Mouse (Mus musculus) midbrain, embryonic 10.5 days (tissue): ENCODE data around the gene Mymk. TPM values are rescaled to one million over a fixed set of nuclear protein-coding genes. Genes with fewer than 3 reads are reported as not detected.

Source experiments
- DNase-seq: peaks from one replicate; pipeline ENCODE4 v3.0.0-alpha.2; 2017; ENCODE audit warnings: low spot score
- H3K27ac ChIP-seq: fragments of 300-500 bp; sonication (generic); replicated peaks from 2 replicates; pipeline ENCODE4 v1.5.1; 2016; ENCODE audit warnings: mild to moderate bottlenecking
- H3K27me3 ChIP-seq: fragments of 300-500 bp; sonication (generic); 2 replicates; pipeline ENCODE4 v1.6.1; 2016; ENCODE audit warnings: low read depth, mild to moderate bottlenecking; ENCODE audit not compliant: poor library complexity, severe bottlenecking
- H3K36me3 ChIP-seq: fragments of 300-500 bp; sonication (generic); 2 replicates; pipeline ENCODE4 v1.6.1; 2016; ENCODE audit warnings: mild to moderate bottlenecking, moderate library complexity
- H3K4me1 ChIP-seq: fragments of 300-500 bp; sonication (generic); 2 replicates; pipeline ENCODE4 v1.6.1; 2016
- H3K4me3 ChIP-seq: fragments of 300-500 bp; sonication (generic); 2 replicates; pipeline ENCODE4 v1.5.1; 2016; ENCODE audit warnings: mild to moderate bottlenecking, moderate library complexity
- H3K9me3 ChIP-seq: fragments of 300-500 bp; sonication (generic); replicated peaks from 2 replicates; pipeline ENCODE4 v1.6.1; 2016; ENCODE audit warnings: mild to moderate bottlenecking
- WGBS: fragments of 180-500 bp; shearing (Covaris S2); methylation state at CpG from one replicate; pipeline ENCODE4 v1.1.7; 2016; 5-methylcytosine and 5-hydroxymethylcytosine counted together
- polyA plus RNA-seq: library from polyadenylated mRNA; unstranded; fragments of >200 nt; fragmentation: Nextera tagmentation; extraction: Ambion mirVana; gene quantifications from 2 replicates; pipeline ENCODE4 v1.2.1, GENCODE M21; 2016

Mymk gene
- polyA plus RNA-seq, 1 experiment from 2014 or later = not detected

DNA sequence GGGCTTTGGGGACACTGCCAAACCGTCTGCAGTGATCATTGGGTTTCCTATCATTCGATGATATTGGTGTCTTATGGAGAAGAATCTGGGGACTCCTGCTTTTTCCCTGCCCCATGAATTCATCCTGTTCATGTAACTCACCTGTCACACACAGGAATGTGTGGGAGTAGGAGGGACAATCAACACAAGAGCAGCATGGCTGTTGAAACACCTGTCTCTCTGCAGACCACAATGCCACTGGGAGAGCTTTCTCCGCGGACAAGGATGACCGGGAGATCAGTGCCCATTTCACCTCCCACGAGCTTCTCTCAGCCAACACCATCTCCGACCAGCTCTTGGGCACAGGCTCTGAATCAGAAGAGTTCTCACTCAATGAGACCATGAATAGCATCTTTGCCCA lies 23.2 kb upstream of the Mymk start:
- WGBS = 90% methylated on average over 7 of the region's 7 CpGs
- no peaks in the 10 kb centered on the region for H3K36me3 ChIP-seq
- no peaks in the 10 kb centered on the region for H3K27me3 ChIP-seq
- no peaks in the 10 kb centered on the region for H3K9me3 ChIP-seq
- peaks cover 14% of the 10 kb centered on the region for H3K4me1 ChIP-seq
- no peak overlapping the region for H3K27ac ChIP-seq
- DNase-seq = no peak
- H3K4me3 ChIP-seq = no peak overlapping the region

GRCm38 (mm10) chr2:27089238-27089637 lies 17.3 kb upstream of the Mymk start:
- no peak for DNase-seq
- Histone ChIP-seq H3K4me3 (no peak overlapping the region), H3K4me1 (no peaks in the 10 kb centered on the region), H3K9me3 (no peaks in the 10 kb centered on the region), H3K27me3 (no peaks in the 10 kb centered on the region), H3K36me3 (no peaks in the 10 kb centered on the region), H3K27ac (no peak overlapping the region)
- WGBS = 79% methylated on average over 1 of the region's 1 CpGs

DNA sequence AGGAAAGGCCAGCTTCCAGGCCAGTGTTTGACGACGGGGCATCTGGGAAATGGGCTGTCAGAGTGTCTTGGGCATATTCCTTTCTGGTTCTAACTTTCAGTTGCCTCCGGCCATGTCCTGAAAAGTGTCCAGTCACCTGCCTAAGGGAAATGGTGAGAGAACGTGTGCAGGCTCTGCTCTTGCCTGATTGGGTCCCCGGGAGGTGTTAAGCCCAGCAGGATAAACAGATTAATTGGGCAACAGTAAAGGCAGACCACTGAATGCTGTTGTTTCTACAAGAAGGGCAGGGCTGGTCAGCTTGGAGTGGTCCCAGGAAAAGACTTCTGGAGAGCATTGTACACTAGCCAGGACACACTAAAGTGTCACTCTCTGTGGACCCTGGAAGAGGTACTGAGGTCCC lies 16.7 kb upstream of the Mymk start:
- DNase-seq = no peak
- Histone ChIP-seq H3K36me3 (no peaks in the 10 kb centered on the region), H3K27ac (no peak overlapping the region), H3K4me1 (peaks cover 4% of the 10 kb centered on the region; the same call in 1 of the 2 replicates), H3K4me3 (no peak overlapping the region), H3K9me3 (no peaks in the 10 kb centered on the region), H3K27me3 (no peaks in the 10 kb centered on the region)
- 73% methylated on average over 5 of the region's 5 CpGs for WGBS

GRCm38 (mm10) chr2:27088071-27088644 lies 16.2 kb upstream of the Mymk start:
- DNase-seq = no peak
- Histone ChIP-seq H3K4me3 (no peak overlapping the region), H3K27ac (no peak overlapping the region), H3K4me1 (peaks cover 4% of the 10 kb centered on the region; the same call in 1 of the 2 replicates), H3K36me3 (no peaks in the 10 kb centered on the region), H3K9me3 (no peaks in the 10 kb centered on the region), H3K27me3 (no peaks in the 10 kb centered on the region)
- 86% methylated on average over 18 of the region's 18 CpGs for WGBS

- H3K36me3 ChIP-seq = no peaks in the 10 kb centered on the region
- H3K9me3 ChIP-seq = no peaks in the 10 kb centered on the region
- H3K27ac ChIP-seq = no peak overlapping the region
- peaks cover 4% of the 10 kb centered on the region; the same call in 1 of the 2 replicates for H3K4me1 ChIP-seq
- DNase-seq = no peak
- no peak overlapping the region for H3K4me3 ChIP-seq
- no peaks in the 10 kb centered on the region for H3K27me3 ChIP-seq
- WGBS = 96% methylated on average over 5 of the region's 5 CpGs
Observed at GRCm38 (mm10) chr2:27087581-27087980, 15.6 kb upstream of the Mymk start.

GRCm38 (mm10) chr2:27086483-27087010 lies 14.6 kb upstream of the Mymk start:
- H3K27me3 ChIP-seq = no peaks in the 10 kb centered on the region
- peaks cover 4% of the 10 kb centered on the region; the same call in 1 of the 2 replicates for H3K4me1 ChIP-seq
- H3K9me3 ChIP-seq = no peaks in the 10 kb centered on the region
- no peaks in the 10 kb centered on the region for H3K36me3 ChIP-seq
- no peak overlapping the region for H3K27ac ChIP-seq
- 81% methylated on average over 4 of the region's 4 CpGs for WGBS
- DNase-seq = no peak
- H3K4me3 ChIP-seq = no peak overlapping the region

DNA sequence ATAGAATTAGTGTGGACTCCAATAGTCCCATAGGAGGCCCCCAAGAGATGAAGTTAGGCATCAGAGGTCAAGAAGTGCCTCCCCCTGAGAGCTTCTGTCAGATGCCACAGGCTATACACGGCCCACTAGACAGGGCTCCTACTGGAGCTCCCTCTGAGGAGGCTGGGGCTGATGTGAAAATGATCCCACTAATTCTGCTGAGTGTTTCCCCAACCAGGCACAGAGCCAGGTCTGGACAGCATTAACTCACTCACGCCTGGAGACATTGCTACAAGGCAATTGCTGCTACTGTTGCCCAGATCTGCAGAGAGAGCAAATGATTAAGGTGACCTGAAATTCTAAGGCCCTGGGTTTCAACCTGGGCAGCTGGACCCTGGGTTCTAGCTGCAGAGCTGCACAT lies 13.8 kb upstream of the Mymk start:
- no peak for DNase-seq
- H3K27me3 ChIP-seq = no peaks in the 10 kb centered on the region
- H3K27ac ChIP-seq = no peak overlapping the region
- no peak overlapping the region for H3K4me3 ChIP-seq
- WGBS = 52% methylated on average over 2 of the region's 2 CpGs
- no peaks in the 10 kb centered on the region for H3K36me3 ChIP-seq
- peaks cover 4% of the 10 kb centered on the region; the same call in 1 of the 2 replicates for H3K4me1 ChIP-seq
- H3K9me3 ChIP-seq = no peaks in the 10 kb centered on the region

- Histone ChIP-seq H3K9me3 (no peaks in the 10 kb centered on the region), H3K4me1 (peaks cover 7% of the 10 kb centered on the region), H3K36me3 (no peaks in the 10 kb centered on the region), H3K4me3 (no peak overlapping the region), H3K27ac (no peak overlapping the region), H3K27me3 (peaks cover 3% of the 10 kb centered on the region; the same call in 1 of the 2 replicates)
- WGBS = 59% methylated on average over 8 of the region's 8 CpGs
- DNase-seq = no peak
Observed at GRCm38 (mm10) chr2:27084963-27085362, 13.0 kb upstream of the Mymk start.

GRCm38 (mm10) chr2:27083761-27084475 lies 11.9 kb upstream of the Mymk start:
- H3K9me3 ChIP-seq = no peaks in the 10 kb centered on the region
- peaks cover 17% of the 10 kb centered on the region for H3K4me1 ChIP-seq
- H3K36me3 ChIP-seq = no peaks in the 10 kb centered on the region
- no peak overlapping the region for H3K4me3 ChIP-seq
- DNase-seq = no peak
- WGBS = 80% methylated on average over 12 of the region's 12 CpGs
- peaks cover 13% of the 10 kb centered on the region; the same call in 1 of the 2 replicates for H3K27me3 ChIP-seq
- no peak overlapping the region for H3K27ac ChIP-seq

- Histone ChIP-seq H3K4me3 (peak overlapping the region; percentile 19), H3K4me1 (peaks cover 31% of the 10 kb centered on the region), H3K27me3 (peaks cover 20% of the 10 kb centered on the region), H3K27ac (peak overlapping the region; percentile 69), H3K36me3 (no peaks in the 10 kb centered on the region), H3K9me3 (no peaks in the 10 kb centered on the region)
- no peak for DNase-seq
- WGBS = 68% methylated on average over 2 of the region's 2 CpGs
Observed at GRCm38 (mm10) chr2:27079649-27080048, 7.7 kb upstream of the Mymk start.

- peak within 1 kb of the TSS; percentile 69 for H3K27ac ChIP-seq
- H3K27me3 ChIP-seq = peaks cover 20% of the 10 kb centered on the region
- H3K9me3 ChIP-seq = no peaks in the 10 kb centered on the region
- 4% methylated on average over 10 of the region's 10 CpGs for WGBS
- DNase-seq = peak; percentile 64
- peak within 1 kb of the TSS; percentile 19 for H3K4me3 ChIP-seq
- peaks cover 31% of the 10 kb centered on the region for H3K4me1 ChIP-seq
- no peaks in the 10 kb centered on the region for H3K36me3 ChIP-seq
Observed at GRCm38 (mm10) chr2:27079152-27079584, 7.2 kb upstream of the Mymk start, which contains the start of gene Adamtsl2. TSS of gene Adamtsl2 (plus strand) at chr2:27079379.

DNA sequence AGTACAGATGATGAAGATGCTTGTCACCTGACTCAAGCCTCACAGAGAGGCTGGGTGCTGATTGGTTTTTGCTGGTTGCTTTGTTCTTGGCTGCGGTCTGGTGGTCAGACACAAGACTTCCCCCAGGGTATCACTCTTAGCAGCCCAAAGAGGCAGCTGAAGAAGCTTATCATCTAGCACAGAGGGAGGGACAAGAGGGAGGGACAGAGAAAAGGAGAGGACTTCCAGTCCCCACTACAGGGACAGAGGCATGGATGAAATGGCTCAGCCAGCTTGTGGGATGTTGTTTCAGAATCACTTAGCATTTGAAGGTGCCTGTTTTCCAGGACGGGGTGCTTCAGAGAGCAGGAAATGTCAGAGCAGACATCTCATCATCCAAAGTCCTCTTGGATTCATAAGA lies 6.3 kb upstream of the Mymk start:
- Histone ChIP-seq H3K36me3 (no peaks in the 10 kb centered on the region), H3K4me3 (no peak overlapping the region), H3K4me1 (peaks cover 27% of the 10 kb centered on the region), H3K9me3 (no peaks in the 10 kb centered on the region), H3K27me3 (peaks cover 20% of the 10 kb centered on the region), H3K27ac (peak overlapping the region; percentile 69; the same call in 1 of the 2 replicates)
- 31% methylated on average over 2 of the region's 2 CpGs for WGBS
- DNase-seq = no peak

DNA sequence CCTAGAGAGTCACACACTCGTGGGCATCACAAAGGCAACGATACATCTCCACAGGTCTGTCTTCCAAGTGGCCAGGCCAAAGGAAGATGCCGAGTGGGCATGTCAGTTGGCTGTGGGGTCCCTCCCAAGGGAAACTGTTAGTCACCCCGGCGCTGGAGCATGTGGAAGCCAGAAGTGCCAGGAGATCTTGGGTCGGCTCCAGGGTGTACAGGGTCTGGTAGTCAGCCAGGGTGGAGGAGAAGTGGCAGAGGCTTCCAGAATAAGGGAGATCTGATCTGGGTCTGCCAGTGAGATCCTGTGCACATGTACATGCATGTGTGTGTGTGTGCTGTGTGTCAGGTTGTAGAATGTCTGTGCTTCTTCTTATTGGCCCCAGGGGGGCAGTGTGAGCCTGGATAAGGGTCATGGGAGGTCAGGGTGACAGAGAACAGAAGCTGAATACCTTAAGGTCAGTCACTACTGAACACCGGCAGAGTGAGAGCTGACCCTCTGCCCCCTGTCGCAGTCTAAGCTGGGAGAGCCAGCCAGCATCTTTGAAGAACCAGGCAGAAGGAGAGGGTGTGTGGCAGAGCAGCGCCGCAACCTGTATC lies 5.8 kb upstream of the Mymk start:
- 62% methylated on average over 10 of the region's 10 CpGs for WGBS
- no peak overlapping the region for H3K27ac ChIP-seq
- peaks cover 27% of the 10 kb centered on the region for H3K4me1 ChIP-seq
- H3K36me3 ChIP-seq = no peaks in the 10 kb centered on the region
- H3K4me3 ChIP-seq = no peak overlapping the region
- DNase-seq = no peak
- peaks cover 20% of the 10 kb centered on the region for H3K27me3 ChIP-seq
- H3K9me3 ChIP-seq = no peaks in the 10 kb centered on the region
